ENCODE assay signal across 8 mouse cellular contexts in the genomic region with DNA sequence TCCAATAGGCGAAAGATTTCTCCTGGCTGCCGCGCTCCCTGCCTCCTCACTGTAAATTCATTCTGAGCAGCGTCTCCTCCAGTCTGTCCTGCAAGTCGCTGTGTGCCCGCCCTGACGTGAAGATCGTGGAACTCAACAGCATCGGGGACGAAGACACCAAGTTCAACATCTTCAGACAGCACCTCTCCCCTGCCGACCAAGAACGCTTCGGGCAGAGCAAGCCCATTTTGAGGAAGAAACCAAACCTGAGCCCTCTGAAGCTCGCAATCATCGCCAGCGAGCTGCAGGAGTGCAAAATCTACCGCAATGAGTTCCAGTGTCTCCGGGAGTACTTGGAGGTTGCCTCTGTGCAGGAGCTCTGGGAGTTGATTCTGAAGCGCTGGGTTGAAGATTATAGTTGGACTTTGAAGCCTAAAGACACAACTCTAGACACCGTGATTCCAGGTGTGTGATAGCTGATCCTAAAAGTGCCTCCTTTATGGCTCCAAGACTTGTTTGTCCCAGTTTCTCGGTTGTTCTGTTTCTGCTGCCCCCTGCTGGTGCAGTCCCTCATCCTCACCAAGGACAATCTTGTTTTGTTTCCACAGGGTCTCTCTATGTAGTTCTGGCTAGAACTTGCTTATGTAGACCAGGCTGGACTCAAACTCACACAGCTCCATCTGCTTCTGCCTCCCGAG. TPM values are rescaled to one million over a fixed set of nuclear protein-coding genes. Genes with fewer than 3 reads are reported as not detected.
A peak's percentile ranks its signal among the peaks of the same experiment; 100 is the strongest.
DNase-seq lines count a peak whose midpoint lies in the region; ATAC-seq and TF ChIP-seq lines count a peak whose summit lies in the region.

No protein-coding gene starts in this region.

- H3K36me3 ChIP-seq in embryonic facial prominence, embryonic 14.5 days (ENCODE audit: control insufficient read depth, insufficient read depth, low read length): no peaks in the 10 kb centered on the region
- no peaks in the 10 kb centered on the region for H3K36me3 ChIP-seq in limb, embryonic 13.5 days
- no peaks in the 10 kb centered on the region for H3K36me3 ChIP-seq in midbrain, embryonic 15.5 days (replicated peaks)
- no peaks in the 10 kb centered on the region for H3K36me3 ChIP-seq in spleen, adult 2 months (ENCODE audit: control insufficient read depth, insufficient read depth, low read length)

- peak overlapping the region; percentile 69 for H3K4me2 ChIP-seq in embryonic facial prominence, embryonic 14.5 days (ENCODE audit: low read depth, low read length)
- H3K4me2 ChIP-seq in limb, embryonic 13.5 days (replicated peaks): peak overlapping the region; percentile 69
- H3K4me2 ChIP-seq in midbrain, embryonic 15.5 days: peak overlapping the region; percentile 77

- peak; percentile 56; the same call in 1 of the 2 replicates for ATAC-seq in embryonic facial prominence, embryonic 14.5 days (ENCODE audit: low read depth)
- ATAC-seq in limb, embryonic 13.5 days (ENCODE audit: low FRiP score, low read depth): peak; percentile 55; the same call in 1 of the 2 replicates
- ATAC-seq in midbrain, embryonic 15.5 days (replicated peaks): peak; percentile 55

- DNase-seq in 416B (ENCODE audit: low read depth): peak; percentile 78
- peak; percentile 89 for DNase-seq in embryonic facial prominence, embryonic 14.5 days (ENCODE audit: low spot score)
- peak; percentile 83 for DNase-seq in heart, adult 8-10 months (ENCODE audit: low spot score)
- DNase-seq in kidney, adult 8-10 months: peak; percentile 71 to 90
- peak; percentile 57 to 82 for DNase-seq in spleen, adult 2 months (ENCODE audit: low read depth in 1 of 2, low spot score in 2 of 2)

- TF ChIP-seq CTCF in bone marrow, adult 2 months (IDR thresholded peaks at IDR 0.05; ENCODE audit: control insufficient read depth, insufficient read depth, low read length): peak; percentile 82
- TF ChIP-seq CTCF in spleen, adult 2 months (IDR thresholded peaks at IDR 0.05; ENCODE audit: extremely low read depth, insufficient read depth, insufficient read length, insufficient replicate concordance): peak; percentile 60; the same call in 1 of the 2 replicates

- WGBS in bone marrow, adult 2 months: 3% methylated on average over 22 of the region's 22 CpGs
- 7% methylated on average over 22 of the region's 22 CpGs for WGBS in embryonic facial prominence, embryonic 14.5 days
- 8% methylated on average over 22 of the region's 22 CpGs for WGBS in limb, embryonic 13.5 days
- WGBS in midbrain, embryonic 15.5 days: 11% methylated on average over 22 of the region's 22 CpGs
- WGBS in spleen, adult 2 months: 5% methylated on average over 22 of the region's 22 CpGs

- H3K9me3 ChIP-seq in embryonic facial prominence, embryonic 14.5 days (ENCODE audit: control insufficient read depth, low read length): no peaks in the 10 kb centered on the region
- no peaks in the 10 kb centered on the region for H3K9me3 ChIP-seq in limb, embryonic 13.5 days
- H3K9me3 ChIP-seq in midbrain, embryonic 15.5 days: no peaks in the 10 kb centered on the region

- H3K27ac ChIP-seq in bone marrow, adult 2 months (ENCODE audit: control insufficient read depth, insufficient read depth, low read depth, low read length, poor library complexity): no peak overlapping the region
- peak overlapping the region; percentile 78 for H3K27ac ChIP-seq in embryonic facial prominence, embryonic 14.5 days (replicated peaks; ENCODE audit: low read depth, low read length)
- peak overlapping the region; percentile 33; the same call in 1 of the 2 replicates for H3K27ac ChIP-seq in limb, embryonic 13.5 days
- H3K27ac ChIP-seq in midbrain, embryonic 15.5 days: 0 out of 2 replicates have a peak overlapping the region, but pooled peaks have one; percentile 50
- H3K27ac ChIP-seq in spleen, adult 2 months (ENCODE audit: insufficient read depth, low read length): no peak overlapping the region

- H3K27me3 ChIP-seq in embryonic facial prominence, embryonic 14.5 days (replicated peaks; ENCODE audit: control insufficient read depth, insufficient read depth, low read length): no peaks in the 10 kb centered on the region
- no peaks in the 10 kb centered on the region for H3K27me3 ChIP-seq in limb, embryonic 13.5 days
- no peaks in the 10 kb centered on the region for H3K27me3 ChIP-seq in midbrain, embryonic 15.5 days (replicated peaks)
- no peaks in the 10 kb centered on the region for H3K27me3 ChIP-seq in spleen, adult 2 months (ENCODE audit: control insufficient read depth, insufficient read depth, low read length)

- peaks cover 1% of the 10 kb centered on the region; the same call in 1 of the 2 replicates for H3K4me1 ChIP-seq in bone marrow, adult 2 months (ENCODE audit: control insufficient read depth, insufficient read depth, low read length)
- H3K4me1 ChIP-seq in embryonic facial prominence, embryonic 14.5 days (ENCODE audit: control insufficient read depth, insufficient read depth, low read length): peaks cover 11% of the 10 kb centered on the region; the same call in 1 of the 2 replicates
- H3K4me1 ChIP-seq in limb, embryonic 13.5 days: peaks cover 30% of the 10 kb centered on the region
- H3K4me1 ChIP-seq in midbrain, embryonic 15.5 days: peaks cover 8% of the 10 kb centered on the region; the same call in 1 of the 2 replicates
- H3K4me1 ChIP-seq in spleen, adult 2 months (ENCODE audit: control insufficient read depth, insufficient read depth, insufficient read length): peaks cover 14% of the 10 kb centered on the region; the same call in 1 of the 2 replicates

- no peak for TF ChIP-seq POLR2A in bone marrow, adult 2 months (IDR thresholded peaks at IDR 0.05; ENCODE audit: borderline replicate concordance, control insufficient read depth, low read depth, low read length)
- no peak for TF ChIP-seq POLR2A in spleen, adult 2 months (IDR thresholded peaks at IDR 0.05; ENCODE audit: low read depth, low read length)

- H3K4me3 ChIP-seq in bone marrow, adult 2 months (replicated peaks; ENCODE audit: control insufficient read depth, low read depth, low read length): peak overlapping the region; percentile 55
- H3K4me3 ChIP-seq in embryonic facial prominence, embryonic 14.5 days (ENCODE audit: low read depth, low read length): peak overlapping the region; percentile 50
- H3K4me3 ChIP-seq in limb, embryonic 13.5 days: peak overlapping the region; percentile 52
- peak overlapping the region; percentile 47 for H3K4me3 ChIP-seq in midbrain, embryonic 15.5 days
- peak overlapping the region; percentile 56 for H3K4me3 ChIP-seq in spleen, adult 2 months (ENCODE audit: extremely low read depth, insufficient read depth, insufficient read length)

- peak overlapping the region; percentile 71 for H3K9ac ChIP-seq in embryonic facial prominence, embryonic 14.5 days (ENCODE audit: low read depth, low read length)
- H3K9ac ChIP-seq in limb, embryonic 13.5 days: peak overlapping the region; percentile 72
- H3K9ac ChIP-seq in midbrain, embryonic 15.5 days: peak overlapping the region; percentile 55

RNA-seq across cellular contexts. Expression of a gene that starts 25.4 kb away (rescaled TPM):
- 1.5 and 4.4 TPM in 2 replicates for polyA plus RNA-seq in bone marrow, adult 2 months (2011; ENCODE audit: insufficient read depth, insufficient read length, low replicate concordance, missing spikeins)
- 1.1 and 1.6 TPM in 2 replicates for polyA plus RNA-seq in embryonic facial prominence, embryonic 14.5 days (2014; fragmentation: Nextera tagmentation; extraction: Ambion mirVana)
- 1 to 10 TPM; 1.6 to 2.7 (median 2.1) TPM for total RNA-seq in heart, adult 8-10 months (2022)
- 1.7 and 2.2 TPM in 2 replicates for polyA plus RNA-seq in limb, embryonic 13.5 days (2015; fragmentation: Nextera tagmentation; extraction: Ambion mirVana)
- polyA plus RNA-seq in midbrain, embryonic 15.5 days (2015; fragmentation: Nextera tagmentation; extraction: Ambion mirVana): 2.1 and 2.4 TPM in 2 replicates
- 0.43 and 0.58 TPM in 2 replicates for polyA plus RNA-seq in spleen, adult 2 months (2012; rRNA removed)

RNA-seq across cellular contexts. Expression of a gene that starts 25.7 kb away (rescaled TPM):
- 123 and 231 TPM in 2 replicates for polyA plus RNA-seq in bone marrow, adult 2 months (2011; ENCODE audit: insufficient read depth, insufficient read length, low replicate concordance, missing spikeins)
- 497 and 498 TPM in 2 replicates for polyA plus RNA-seq in embryonic facial prominence, embryonic 14.5 days (2014; fragmentation: Nextera tagmentation; extraction: Ambion mirVana)
- 100 to 1,000 TPM; 347 to 447 (median 351) TPM for total RNA-seq in heart, adult 8-10 months (2022)
- 634 and 696 TPM in 2 replicates for polyA plus RNA-seq in limb, embryonic 13.5 days (2015; fragmentation: Nextera tagmentation; extraction: Ambion mirVana)
- 297 and 302 TPM in 2 replicates for polyA plus RNA-seq in midbrain, embryonic 15.5 days (2015; fragmentation: Nextera tagmentation; extraction: Ambion mirVana)
- polyA plus RNA-seq in spleen, adult 2 months (2012; rRNA removed): 24.2 and 26.6 TPM in 2 replicates

RNA-seq across cellular contexts. Expression of a gene that starts 32.8 kb away (rescaled TPM):
- polyA plus RNA-seq in bone marrow, adult 2 months (2011; ENCODE audit: insufficient read depth, insufficient read length, low replicate concordance, missing spikeins): not detected in 2 replicates
- not detected in 2 replicates for polyA plus RNA-seq in embryonic facial prominence, embryonic 14.5 days (2014; fragmentation: Nextera tagmentation; extraction: Ambion mirVana)
- 10 to 100 TPM in 3 of 4 experiments, 1 to 10 TPM in 1; 6.3 to 16.6 (median 15.0) TPM for total RNA-seq in heart, adult 8-10 months (2022)
- 0.27 TPM in 1 of 2 replicates, not detected in the other for polyA plus RNA-seq in limb, embryonic 13.5 days (2015; fragmentation: Nextera tagmentation; extraction: Ambion mirVana)
- not detected in 2 replicates for polyA plus RNA-seq in midbrain, embryonic 15.5 days (2015; fragmentation: Nextera tagmentation; extraction: Ambion mirVana)
- polyA plus RNA-seq in spleen, adult 2 months (2012; rRNA removed): not detected in 2 replicates

RNA-seq across cellular contexts. Expression of a gene that starts 47.8 kb away (rescaled TPM):
- polyA plus RNA-seq in bone marrow, adult 2 months (2011; ENCODE audit: insufficient read depth, insufficient read length, low replicate concordance, missing spikeins): 1.9 and 2.3 TPM in 2 replicates
- 2.3 TPM in 2 replicates for polyA plus RNA-seq in embryonic facial prominence, embryonic 14.5 days (2014; fragmentation: Nextera tagmentation; extraction: Ambion mirVana)
- 10 to 100 TPM; 35.3 to 44.4 (median 39.4) TPM for total RNA-seq in heart, adult 8-10 months (2022)
- polyA plus RNA-seq in limb, embryonic 13.5 days (2015; fragmentation: Nextera tagmentation; extraction: Ambion mirVana): 0.83 and 0.98 TPM in 2 replicates
- polyA plus RNA-seq in midbrain, embryonic 15.5 days (2015; fragmentation: Nextera tagmentation; extraction: Ambion mirVana): 13.8 and 14.4 TPM in 2 replicates
- 4.5 and 4.9 TPM in 2 replicates for polyA plus RNA-seq in spleen, adult 2 months (2012; rRNA removed)

Comparison
In these comparisons a context has a peak if more than half of its experiments do, and no peak if none do; other contexts are left out.
1. H3K27ac ChIP-seq: peak in embryonic facial prominence, embryonic 14.5 days (single experiment), limb, embryonic 13.5 days (single experiment) and midbrain, embryonic 15.5 days (single experiment); none in bone marrow, adult 2 months (single experiment) and spleen, adult 2 months (single experiment).
2. Peak in every context shown above with its lines, with median percentiles within 50 percentile points of each other: DNase-seq, H3K4me3 ChIP-seq, ATAC-seq, H3K4me2 ChIP-seq and H3K9ac ChIP-seq.